Mouse (Mus musculus) left cerebral cortex, postnatal 36 days (tissue): ENCODE data around the gene Pcmt1. TPM values are rescaled to one million over a fixed set of nuclear protein-coding genes. Genes with fewer than 3 reads are reported as not detected.

Experiments
- DNase-seq, 2 experiments: peaks; one replicate each; pipeline ENCODE4 v3.0.0; 2021 to 2022; ENCODE audit warnings: low spot score in 2 of 2, mixed read lengths in 1 of 2
- intact Hi-C: fragments of 180-260 bp; cut with DNase I; formaldehyde crosslinking; loops from one replicate; pipeline ENCODE4 v1.15.1; 2025
- total RNA-seq, 2 experiments: library from RNA; stranded (reverse); gene quantifications; 2 replicates each; pipeline ENCODE4 v1.2.3; 2021

Gene Pcmt1
- total RNA-seq, result 100 to 1,000 TPM; 179 to 195 TPM

DNA sequence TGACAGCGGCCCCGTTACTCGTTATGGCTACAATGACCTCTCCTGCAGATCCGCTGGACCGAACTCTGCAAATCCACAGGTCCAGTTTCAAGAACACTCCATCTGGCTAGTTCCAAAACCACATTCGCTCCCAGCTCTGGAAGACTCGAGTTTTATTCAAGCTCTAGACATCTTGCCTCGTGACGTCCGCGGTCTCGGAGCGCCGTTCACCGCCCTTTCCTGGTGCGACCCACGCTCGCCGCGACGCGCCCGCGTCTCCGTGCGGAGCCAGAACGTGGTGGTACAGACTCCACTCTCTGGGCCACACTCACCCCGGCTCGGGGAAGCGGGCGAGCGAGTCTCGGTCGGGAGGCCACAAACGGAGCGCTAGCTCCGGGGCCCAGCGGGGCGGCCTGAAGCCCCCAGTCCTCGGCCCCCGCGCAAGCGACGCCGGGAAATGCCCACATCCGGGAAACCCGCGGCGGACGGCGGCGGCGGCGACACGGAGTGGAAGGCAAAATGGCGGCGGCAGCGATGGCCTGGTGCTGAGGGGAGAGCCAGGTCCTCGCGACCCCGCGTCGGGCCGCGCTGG, at the start of gene Pcmt1, which contains the start of gene Lats1:
Pcmt1 (minus strand) TSS at position 406 of the 571 bp plus-strand sequence.
Lats1 (plus strand) TSS at position 484 of the 571 bp plus-strand sequence.
- intact Hi-C loops, result loop anchor here (1.0 to 5.0 kb wide), 2 partner anchors 18 to 101 kb away; no protein-coding TSS in a partner anchor
- DNase-seq, result peak; percentile 91 to 92

GRCm38 (mm10) chr10:7727011-7727410, 46.1 kb upstream of the Pcmt1 start:
- DNase-seq, result no peak
- intact Hi-C loops, result loop anchor here (5.0 kb wide), 1 partner anchor 55 kb away; no protein-coding TSS in a partner anchor

GRCm38 (mm10) chr10:7726501-7726812, 45.5 kb upstream of the Pcmt1 start:
- no peak for DNase-seq
- intact Hi-C loops, result loop anchor here (5.0 kb wide), 1 partner anchor 56 kb away; no protein-coding TSS in a partner anchor

GRCm38 (mm10) chr10:7725751-7726500, 45.0 kb upstream of the Pcmt1 start, which contains the start of gene Katna1:
Katna1 (plus strand) TSS chr10:7726000.
- intact Hi-C loops, result loop anchor here (5.0 kb wide), 1 partner anchor 56 kb away; no protein-coding TSS in a partner anchor

DNA sequence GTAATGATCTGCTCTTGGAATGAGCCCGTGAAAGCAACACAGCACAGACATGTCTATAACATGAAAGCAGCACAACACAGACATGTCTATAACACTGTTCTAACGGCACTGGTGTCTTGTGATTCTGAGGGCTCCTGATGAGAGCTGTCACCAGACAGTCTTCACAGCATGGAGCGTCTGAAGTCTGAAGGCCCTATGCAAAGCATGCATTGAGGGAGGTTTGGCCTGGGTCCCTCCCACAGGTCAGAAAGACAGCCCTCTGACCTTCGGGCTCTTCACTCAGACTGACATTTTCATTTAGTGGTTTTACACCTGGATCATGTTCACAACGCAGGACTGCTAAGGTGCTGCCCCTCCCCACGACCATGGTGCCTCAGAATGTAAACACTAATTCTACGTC, 34.1 kb upstream of the Pcmt1 start:
- DNase-seq, result no peak
- intact Hi-C loops, result no loop called here

More at GRCm38 (mm10) chr10:7725751-7726500, 45.0 kb upstream of the Pcmt1 start, which contains the start of gene Katna1:
- DNase-seq, result peak; percentile 88

DNA sequence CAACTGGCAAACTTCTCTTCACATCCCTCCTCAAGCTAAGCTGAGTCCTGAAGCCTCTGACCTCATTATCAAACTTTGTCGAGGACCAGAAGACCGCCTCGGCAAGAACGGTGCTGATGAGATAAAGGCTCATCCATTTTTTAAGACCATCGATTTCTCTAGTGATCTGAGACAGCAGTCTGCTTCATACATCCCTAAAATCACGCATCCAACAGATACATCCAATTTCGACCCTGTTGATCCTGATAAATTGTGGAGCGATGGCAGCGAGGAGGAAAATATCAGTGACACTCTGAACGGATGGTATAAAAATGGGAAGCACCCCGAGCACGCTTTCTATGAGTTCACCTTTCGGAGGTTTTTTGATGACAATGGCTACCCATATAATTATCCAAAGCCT, 31.6 kb upstream of the Pcmt1 start:
- no peak for DNase-seq
- intact Hi-C loops, result no loop called here

GRCm38 (mm10) chr10:7710121-7710520, 29.2 kb upstream of the Pcmt1 start:
- intact Hi-C loops, result no loop called here
- no peak for DNase-seq

DNA sequence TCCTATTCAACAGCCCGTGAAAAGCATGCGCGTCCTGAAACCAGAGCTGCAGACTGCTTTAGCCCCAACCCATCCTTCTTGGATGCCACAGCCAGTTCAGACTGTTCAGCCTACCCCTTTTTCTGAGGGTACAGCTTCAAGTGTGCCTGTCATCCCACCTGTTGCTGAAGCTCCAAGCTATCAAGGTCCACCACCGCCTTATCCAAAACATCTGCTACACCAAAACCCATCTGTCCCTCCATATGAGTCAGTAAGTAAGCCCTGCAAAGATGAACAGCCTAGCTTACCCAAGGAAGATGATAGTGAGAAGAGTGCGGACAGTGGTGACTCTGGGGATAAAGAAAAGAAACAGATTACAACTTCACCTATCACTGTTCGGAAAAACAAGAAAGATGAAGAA, 21.6 kb upstream of the Pcmt1 start:
- no peak for DNase-seq

GRCm38 (mm10) chr10:7700120-7700519, 19.2 kb upstream of the Pcmt1 start:
- no peak for DNase-seq
- intact Hi-C loops, result no loop called here

More for the DNA sequence above, 21.6 kb upstream of the Pcmt1 start:
- intact Hi-C loops, result no loop called here

- intact Hi-C loops, result no loop called here
- no peak for DNase-seq
These were observed 14.3 kb upstream of the Pcmt1 start for GRCm38 (mm10) chr10:7695286-7695685.

- no peak for DNase-seq
- intact Hi-C loops, result no loop called here
These were observed 6.0 kb upstream of the Pcmt1 start for GRCm38 (mm10) chr10:7686902-7687301.

GRCm38 (mm10) chr10:7682249-7682648, 1.3 kb upstream of the Pcmt1 start:
- no peak for DNase-seq
- intact Hi-C loops, result loop anchor here (5.0 kb wide), 1 partner anchor 100 kb away; no protein-coding TSS in a partner anchor

- intact Hi-C loops, result loop anchor here (1.0 to 5.0 kb wide), 2 partner anchors 18 to 101 kb away; no protein-coding TSS in a partner anchor
- peak; percentile 56 to 71 for DNase-seq
These were observed 548 bp upstream of the Pcmt1 start for GRCm38 (mm10) chr10:7681343-7682025.

GRCm38 (mm10) chr10:7673673-7674072, 7.3 kb downstream of the Pcmt1 start:
- DNase-seq, result no peak
- intact Hi-C loops, result no loop called here

DNA sequence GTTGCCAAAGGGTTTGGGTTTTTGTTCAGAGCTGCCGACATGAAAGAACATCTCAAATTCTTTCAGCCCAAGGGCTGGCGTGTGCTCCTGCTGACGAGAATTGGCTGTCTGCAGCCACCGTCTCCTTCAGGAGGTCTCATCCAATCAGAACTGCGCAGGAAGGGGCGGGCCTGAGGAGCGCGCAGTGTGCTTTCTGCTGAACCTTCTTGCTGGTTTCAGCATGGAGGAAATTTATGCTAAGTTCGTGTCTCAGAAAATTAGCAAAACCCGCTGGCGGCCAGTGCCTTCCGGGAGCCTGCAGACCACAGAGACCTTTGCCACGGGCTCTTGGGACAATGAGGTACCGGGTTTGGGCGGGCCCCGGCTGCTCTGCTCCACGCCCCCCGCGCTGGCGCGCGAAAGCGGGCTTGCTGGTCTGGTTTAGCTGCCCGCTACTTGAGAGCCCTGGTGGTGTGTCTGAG, 13.6 kb downstream of the Pcmt1 start, which contains the start of gene Nup43:
Nup43 (plus strand) TSS at position 162 of the 461 bp plus-strand sequence.
- intact Hi-C loops, result no loop called here
- DNase-seq, result peak; percentile 87 to 91

GRCm38 (mm10) chr10:7664889-7665288, 16.0 kb downstream of the Pcmt1 start:
- no peak for DNase-seq
- intact Hi-C loops, result no loop called here

DNA sequence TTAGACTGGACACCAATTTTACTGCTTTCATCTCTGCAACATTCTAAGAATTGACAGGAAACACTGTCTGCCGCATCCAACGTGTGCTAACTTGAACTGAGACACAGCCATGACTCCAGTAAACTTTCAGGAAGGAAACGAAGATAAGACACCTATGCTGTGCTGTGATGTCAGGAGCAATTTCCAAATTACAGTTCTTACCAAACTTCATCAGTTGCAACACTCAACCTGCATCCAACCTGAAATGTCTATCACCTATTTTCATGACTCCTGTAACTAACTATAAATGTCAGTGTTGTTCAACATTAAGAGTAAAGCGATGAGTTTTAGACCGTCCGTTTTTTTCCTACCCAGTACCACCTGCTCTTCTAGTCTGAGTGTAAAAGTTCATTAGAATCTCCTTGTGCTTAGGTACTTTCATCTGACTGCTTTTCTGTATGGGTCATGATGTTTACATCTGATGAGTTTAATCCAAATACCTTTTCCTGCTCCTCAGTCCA, 16.9 kb downstream of the Pcmt1 start:
- no peak for DNase-seq
- intact Hi-C loops, result no loop called here

DNA sequence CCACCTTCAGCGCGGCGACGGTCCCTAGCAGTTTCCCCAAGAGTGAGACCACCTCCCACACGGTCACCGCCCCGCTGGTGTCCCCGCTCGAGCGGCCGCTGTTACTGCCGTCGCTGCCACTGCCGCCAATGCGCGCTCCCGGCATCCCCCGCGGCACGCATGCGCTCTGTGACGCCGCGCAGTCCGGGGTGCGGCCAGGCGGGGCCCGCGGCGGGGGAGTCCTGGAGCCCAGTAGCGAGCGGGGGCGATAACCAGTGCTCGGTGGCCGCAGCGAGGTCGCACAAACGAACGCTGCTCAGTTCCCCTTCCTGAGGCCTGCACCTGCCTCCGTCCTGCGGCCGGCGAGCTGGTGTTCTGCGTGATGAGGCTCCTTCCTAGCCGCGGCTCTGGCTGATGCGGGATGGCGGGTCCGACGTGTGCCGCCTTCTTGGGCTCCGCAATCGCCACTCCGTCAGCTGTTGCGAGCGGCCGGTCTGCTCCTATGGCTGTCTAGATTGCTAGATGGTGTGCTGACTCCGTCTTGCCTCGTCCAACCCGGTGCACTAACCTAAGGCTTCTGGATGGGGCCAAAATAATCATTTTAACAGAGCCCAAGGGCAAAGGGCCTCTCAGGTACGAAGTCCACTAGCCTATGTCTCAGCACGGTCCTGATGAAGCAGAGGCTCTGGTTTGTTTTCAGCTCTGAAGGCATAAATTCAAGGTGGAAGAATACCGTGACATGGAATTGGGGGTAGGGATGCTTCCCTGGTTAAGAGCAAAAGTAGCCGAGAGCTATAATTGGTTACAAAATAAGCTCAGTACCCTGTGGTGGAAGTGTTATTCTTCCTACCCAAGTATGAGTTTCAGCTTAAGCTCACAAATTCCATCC, 17.5 kb downstream of the Pcmt1 start:
- DNase-seq, result peak; percentile 93 to 98
- intact Hi-C loops, result loop anchor here (1.0 kb wide), 1 partner anchor 18 kb away; the partner anchor contains the start of genes Lats1 and Pcmt1
